ENCODE assay signal across 8 mouse cellular contexts in the genomic region with DNA sequence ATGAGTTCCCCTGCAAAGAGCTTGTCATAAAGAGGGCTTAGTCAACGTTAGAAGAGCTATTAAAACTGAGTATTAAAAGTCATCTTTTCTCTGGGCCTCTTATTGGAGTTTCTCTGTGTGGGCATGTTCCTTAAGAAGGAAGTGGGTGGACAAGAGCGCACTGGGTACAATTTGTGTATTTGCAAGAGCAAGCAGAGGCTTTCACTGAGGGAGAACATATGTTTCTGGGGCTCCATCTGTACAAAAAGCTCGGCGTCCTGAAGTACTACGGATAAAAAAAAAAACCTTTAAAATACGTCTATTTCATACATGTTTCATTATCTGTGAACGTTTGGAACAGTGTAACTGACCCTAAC. TPM values are rescaled to one million over a fixed set of nuclear protein-coding genes. Genes with fewer than 3 reads are reported as not detected.
A peak's percentile ranks its signal among the peaks of the same experiment; 100 is the strongest.
DNase-seq lines count a peak whose midpoint lies in the region; ATAC-seq and TF ChIP-seq lines count a peak whose summit lies in the region.

No protein-coding gene starts in this region.

- 11% methylated on average over 7 of the region's 7 CpGs for WGBS in kidney, embryonic 16.5 days
- 22% methylated on average over 7 of the region's 7 CpGs for WGBS in hindbrain, embryonic 15.5 days
- WGBS in midbrain, embryonic 12.5 days, result 18% methylated on average over 7 of the region's 7 CpGs

- no peak for DNase-seq in kidney, adult 8-10 months
- no peak for DNase-seq in spleen, postnatal 14 days (ENCODE audit: low spot score in 2 of 2)
- no peak for DNase-seq in urinary bladder, adult 18-20 months (ENCODE audit: low spot score in 2 of 2)
- no peak for DNase-seq in gastrocnemius, postnatal 4 days (ENCODE audit: low spot score in 2 of 2)

- no peak for TF ChIP-seq CTCF in cortical plate, adult 2 months (IDR thresholded peaks at IDR 0.05; ENCODE audit: extremely low read depth, insufficient read depth, low read length)

- H3K36me3 ChIP-seq in kidney, embryonic 16.5 days (ENCODE audit: insufficient read depth, low read length), result no peaks in the 10 kb centered on the region
- no peaks in the 10 kb centered on the region for H3K36me3 ChIP-seq in hindbrain, embryonic 15.5 days
- H3K36me3 ChIP-seq in midbrain, embryonic 12.5 days, result no peaks in the 10 kb centered on the region

- H3K4me2 ChIP-seq in kidney, embryonic 16.5 days (replicated peaks; ENCODE audit: low read depth, low read length), result peak overlapping the region; percentile 92
- H3K4me2 ChIP-seq in hindbrain, embryonic 15.5 days, result peak overlapping the region; percentile 100
- peak overlapping the region; percentile 100 for H3K4me2 ChIP-seq in midbrain, embryonic 12.5 days (replicated peaks)

- peaks cover 9% of the 10 kb centered on the region; the same call in 1 of the 2 replicates for H3K27me3 ChIP-seq in kidney, embryonic 16.5 days (ENCODE audit: insufficient read depth, low read length)
- H3K27me3 ChIP-seq in hindbrain, embryonic 15.5 days, result peaks cover 21% of the 10 kb centered on the region
- H3K27me3 ChIP-seq in midbrain, embryonic 12.5 days, result peaks cover 35% of the 10 kb centered on the region

- H3K9me3 ChIP-seq in kidney, embryonic 16.5 days (ENCODE audit: low read length), result no peaks in the 10 kb centered on the region
- H3K9me3 ChIP-seq in hindbrain, embryonic 15.5 days, result no peaks in the 10 kb centered on the region
- no peaks in the 10 kb centered on the region for H3K9me3 ChIP-seq in midbrain, embryonic 12.5 days

- no peak overlapping the region for H3K27ac ChIP-seq in kidney, embryonic 16.5 days (ENCODE audit: low read length)
- H3K27ac ChIP-seq in cortical plate, adult 2 months (ENCODE audit: insufficient read depth, low read length), result no peak overlapping the region
- H3K27ac ChIP-seq in hindbrain, embryonic 15.5 days (replicated peaks), result no peak overlapping the region
- H3K27ac ChIP-seq in midbrain, embryonic 12.5 days (replicated peaks), result no peak overlapping the region

- ATAC-seq in kidney, embryonic 16.5 days (ENCODE audit: low FRiP score, low TSS enrichment), result no peak
- no peak for ATAC-seq in hindbrain, embryonic 15.5 days (ENCODE audit: low FRiP score, low read depth)
- ATAC-seq in midbrain, embryonic 12.5 days (ENCODE audit: low FRiP score, low read depth), result no peak

- peaks cover 20% of the 10 kb centered on the region for H3K4me1 ChIP-seq in kidney, embryonic 16.5 days (ENCODE audit: insufficient read depth, low read length)
- no peaks in the 10 kb centered on the region for H3K4me1 ChIP-seq in cortical plate, adult 2 months (ENCODE audit: control insufficient read depth, insufficient read depth, low read length)
- H3K4me1 ChIP-seq in hindbrain, embryonic 15.5 days (replicated peaks), result peaks cover 5% of the 10 kb centered on the region; the same call in 1 of the 2 replicates
- H3K4me1 ChIP-seq in midbrain, embryonic 12.5 days, result peaks cover 11% of the 10 kb centered on the region; the same call in 1 of the 2 replicates

- H3K9ac ChIP-seq in kidney, embryonic 16.5 days (replicated peaks; ENCODE audit: low read length), result peak overlapping the region; percentile 64; the same call in 1 of the 2 replicates
- peak overlapping the region; percentile 59; the same call in 1 of the 2 replicates for H3K9ac ChIP-seq in hindbrain, embryonic 15.5 days
- H3K9ac ChIP-seq in midbrain, embryonic 12.5 days (replicated peaks), result peak overlapping the region; percentile 68; the same call in 1 of the 2 replicates

- TF ChIP-seq POLR2A in cortical plate, adult 2 months (IDR thresholded peaks at IDR 0.05; ENCODE audit: extremely low read depth, insufficient read depth, low read length), result no peak

- peak overlapping the region; percentile 77 for H3K4me3 ChIP-seq in kidney, embryonic 16.5 days (ENCODE audit: low read length)
- peak overlapping the region; percentile 71 for H3K4me3 ChIP-seq in cortical plate, adult 2 months (ENCODE audit: insufficient read depth, low read length)
- H3K4me3 ChIP-seq in hindbrain, embryonic 15.5 days, result peak overlapping the region; percentile 83
- peak overlapping the region; percentile 76 for H3K4me3 ChIP-seq in midbrain, embryonic 12.5 days

RNA-seq across cellular contexts. Expression of a gene that starts 0.4 kb away (rescaled TPM):
- polyA plus RNA-seq in kidney, embryonic 16.5 days (2015; fragmentation: Nextera tagmentation; extraction: Ambion mirVana), result 12.1 TPM in 2 replicates
- 1.9 and 5.3 TPM in 2 replicates for polyA plus RNA-seq in cortical plate, adult 2 months (2012; rRNA removed)
- 1.0 and 1.2 TPM in 2 replicates for polyA plus RNA-seq in hindbrain, embryonic 15.5 days (2015; fragmentation: Nextera tagmentation; extraction: Ambion mirVana)
- polyA plus RNA-seq in midbrain, embryonic 12.5 days (2016; fragmentation: Nextera tagmentation; extraction: Ambion mirVana), result 2.5 and 4.0 TPM in 2 replicates
- total RNA-seq in gastrocnemius, postnatal 4 days (2021), result 1 to 10 TPM; 1.2 to 1.3 TPM
